33 mouse cellular contexts compared by ENCODE assay signal in the genomic region with DNA sequence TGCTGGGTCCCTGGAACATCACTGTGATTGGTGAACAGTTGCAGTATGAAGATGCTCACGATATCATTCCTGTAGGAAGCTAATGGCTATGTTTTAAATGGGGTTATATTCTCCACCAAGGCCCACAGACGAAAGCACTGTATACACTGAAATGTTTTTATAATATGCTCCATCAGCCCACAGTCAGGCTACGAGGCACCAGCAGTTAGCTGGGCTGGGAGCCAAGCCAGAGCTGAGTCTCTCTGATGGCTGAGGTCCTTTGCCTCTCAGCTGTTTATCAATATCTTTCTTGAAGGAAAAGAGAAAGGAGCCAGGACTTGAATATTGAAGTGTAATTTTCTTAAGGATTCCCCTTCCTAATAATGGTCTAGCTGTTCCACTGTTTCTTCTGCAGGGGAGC.
DNase-seq lines count a peak whose midpoint lies in the region; ATAC-seq lines count a peak whose summit lies in the region.
"Had no signal": no experiment of that assay in that cellular context is flagged by ENCODE, and none has a peak within 500 bp of the region (broad histone marks: within the 10 kb centered on the region; RNA-seq: fewer than 3 reads in every experiment).

No protein-coding gene starts in this region.

- no peak overlapping the region for H3K4me2 ChIP-seq in hindbrain, embryonic 14.5 days (replicated peaks)
- H3K4me2 ChIP-seq in hindbrain, embryonic 12.5 days (replicated peaks), result no peak overlapping the region
- H3K4me2 ChIP-seq: embryonic facial prominence, embryonic 13.5 days; heart, embryonic 12.5 days; intestine, embryonic 15.5 days; limb, embryonic 15.5 days; liver, embryonic 13.5 days; midbrain, embryonic 13.5 days; neural tube, embryonic 15.5 days had no signal

- ATAC-seq in hindbrain, embryonic 14.5 days (ENCODE audit: low FRiP score), result no peak
- ATAC-seq in hindbrain, embryonic 12.5 days (ENCODE audit: low FRiP score), result no peak
- ATAC-seq: hindbrain, embryonic 16.5 days; intestine, embryonic 15.5 days; midbrain, embryonic 13.5 days had no signal

- no peaks in the 10 kb centered on the region for H3K27me3 ChIP-seq in hindbrain, embryonic 14.5 days (ENCODE audit: control insufficient read depth, insufficient read depth, low read length)
- H3K27me3 ChIP-seq in hindbrain, embryonic 12.5 days, result no peaks in the 10 kb centered on the region
- H3K27me3 ChIP-seq: embryonic facial prominence, embryonic 13.5 days; heart, embryonic 12.5 days; intestine, embryonic 15.5 days; limb, embryonic 15.5 days; liver, embryonic 13.5 days; midbrain, embryonic 13.5 days; neural tube, embryonic 15.5 days had no signal

- H3K9me3 ChIP-seq in hindbrain, embryonic 14.5 days (ENCODE audit: control insufficient read depth, low read length), result no peaks in the 10 kb centered on the region
- H3K9me3 ChIP-seq in hindbrain, embryonic 12.5 days (replicated peaks), result no peaks in the 10 kb centered on the region
- H3K9me3 ChIP-seq: embryonic facial prominence, embryonic 13.5 days; heart, embryonic 12.5 days; intestine, embryonic 15.5 days; limb, embryonic 10.5 days; limb, embryonic 15.5 days; liver, embryonic 13.5 days; midbrain, embryonic 13.5 days; neural tube, embryonic 15.5 days had no signal

- H3K9ac ChIP-seq in hindbrain, embryonic 14.5 days, result no peak overlapping the region
- H3K9ac ChIP-seq in hindbrain, embryonic 12.5 days, result no peak overlapping the region
- H3K9ac ChIP-seq: embryonic facial prominence, embryonic 13.5 days; heart, embryonic 12.5 days; intestine, embryonic 15.5 days; limb, embryonic 15.5 days; liver, embryonic 13.5 days; midbrain, embryonic 13.5 days; neural tube, embryonic 15.5 days had no signal

- H3K36me3 ChIP-seq in hindbrain, embryonic 14.5 days (replicated peaks; ENCODE audit: control insufficient read depth, insufficient read depth), result no peaks in the 10 kb centered on the region
- H3K36me3 ChIP-seq in hindbrain, embryonic 12.5 days, result no peaks in the 10 kb centered on the region
- H3K36me3 ChIP-seq: embryonic facial prominence, embryonic 13.5 days; G1E; heart, embryonic 12.5 days; intestine, embryonic 15.5 days; limb, embryonic 10.5 days; limb, embryonic 15.5 days; liver, embryonic 13.5 days; midbrain, embryonic 13.5 days; neural tube, embryonic 15.5 days had no signal

- H3K4me3 ChIP-seq in hindbrain, embryonic 14.5 days (replicated peaks; ENCODE audit: low read length), result no peak overlapping the region
- no peak overlapping the region for H3K4me3 ChIP-seq in hindbrain, embryonic 12.5 days
- H3K4me3 ChIP-seq: embryonic facial prominence, embryonic 13.5 days; erythroblast, embryonic 14.5 days; heart, embryonic 12.5 days; intestine, embryonic 15.5 days; layer of hippocampus, adult 2 months; limb, embryonic 10.5 days; limb, embryonic 15.5 days; liver, embryonic 13.5 days; midbrain, embryonic 13.5 days; neural tube, embryonic 15.5 days had no signal

- intact Hi-C loops in left cerebral cortex, postnatal 4 days (cut with DNase I), result no loop called here

- H3K27ac ChIP-seq in hindbrain, embryonic 14.5 days, result no peak overlapping the region
- no peak overlapping the region for H3K27ac ChIP-seq in hindbrain, embryonic 12.5 days
- H3K27ac ChIP-seq: embryonic facial prominence, embryonic 13.5 days; intestine, embryonic 15.5 days; kidney, postnatal 0 days; layer of hippocampus, adult 2 months; limb, embryonic 10.5 days; limb, embryonic 15.5 days; liver, embryonic 13.5 days; midbrain, embryonic 13.5 days; neural tube, embryonic 15.5 days had no signal

- peak; percentile 41 to 48 for DNase-seq in cerebellum, postnatal 14 days
- no peak for DNase-seq in cerebellum, adult 11-12 months
- DNase-seq in hindbrain, embryonic 14.5 days (ENCODE audit: low spot score), result peak; percentile 28
- DNase-seq in left cerebral cortex, postnatal 4 days, result peak; percentile 26
- DNase-seq in left cerebral cortex, adult 8-10 months (ENCODE audit: low spot score in 2 of 2), result no peak
- DNase-seq in right cerebral cortex, postnatal 14 days, result peak; percentile 10
- no peak for DNase-seq in right cerebral cortex, postnatal 36 days (ENCODE audit: low spot score in 2 of 2)
- DNase-seq: adrenal gland, postnatal 10 days; cerebellum, adult 2 months; embryo, embryonic 11 days; gastrocnemius, postnatal 14 days; heart, adult 18-20 months; heart, postnatal 4 days; kidney, adult 8-10 months; liver, embryonic 13.5 days; lung, adult 18-20 months; lung, postnatal 14 days; retina, postnatal 1 day; thymus, adult 2 months; thymus, postnatal 36 days had no signal

- WGBS in hindbrain, embryonic 14.5 days, result 72% methylated on average over 3 of the region's 3 CpGs
- WGBS in hindbrain, embryonic 12.5 days, result 73% methylated on average over 3 of the region's 3 CpGs

- no peaks in the 10 kb centered on the region for H3K4me1 ChIP-seq in hindbrain, embryonic 14.5 days (replicated peaks; ENCODE audit: control insufficient read depth, insufficient read depth, low read length)
- H3K4me1 ChIP-seq in hindbrain, embryonic 12.5 days, result no peaks in the 10 kb centered on the region
- H3K4me1 ChIP-seq: embryonic facial prominence, embryonic 13.5 days; heart, embryonic 12.5 days; intestine, embryonic 15.5 days; limb, embryonic 15.5 days; liver, embryonic 13.5 days; neural tube, embryonic 15.5 days had no signal

Comparison
In these comparisons a context has a peak if more than half of its experiments do, and no peak if none do; other contexts are left out.
1. DNase-seq: peak in cerebellum, postnatal 14 days (2 of 2), hindbrain, embryonic 14.5 days (single experiment), left cerebral cortex, postnatal 4 days (single experiment) and right cerebral cortex, postnatal 14 days (single experiment); none in cerebellum, adult 11-12 months (single experiment), left cerebral cortex, adult 8-10 months (0 of 2) and right cerebral cortex, postnatal 36 days (0 of 2).